Mouse (Mus musculus): ENCODE measurements around the gene Hoxd10. TPM values are rescaled to one million over a fixed set of nuclear protein-coding genes. Genes with fewer than 3 reads are reported as not detected.

Hoxd10 gene
- 51.1 and 68.0 TPM in 2 replicates for polyA plus RNA-seq (2016; fragmentation: Nextera tagmentation; extraction: Ambion mirVana)

DNA sequence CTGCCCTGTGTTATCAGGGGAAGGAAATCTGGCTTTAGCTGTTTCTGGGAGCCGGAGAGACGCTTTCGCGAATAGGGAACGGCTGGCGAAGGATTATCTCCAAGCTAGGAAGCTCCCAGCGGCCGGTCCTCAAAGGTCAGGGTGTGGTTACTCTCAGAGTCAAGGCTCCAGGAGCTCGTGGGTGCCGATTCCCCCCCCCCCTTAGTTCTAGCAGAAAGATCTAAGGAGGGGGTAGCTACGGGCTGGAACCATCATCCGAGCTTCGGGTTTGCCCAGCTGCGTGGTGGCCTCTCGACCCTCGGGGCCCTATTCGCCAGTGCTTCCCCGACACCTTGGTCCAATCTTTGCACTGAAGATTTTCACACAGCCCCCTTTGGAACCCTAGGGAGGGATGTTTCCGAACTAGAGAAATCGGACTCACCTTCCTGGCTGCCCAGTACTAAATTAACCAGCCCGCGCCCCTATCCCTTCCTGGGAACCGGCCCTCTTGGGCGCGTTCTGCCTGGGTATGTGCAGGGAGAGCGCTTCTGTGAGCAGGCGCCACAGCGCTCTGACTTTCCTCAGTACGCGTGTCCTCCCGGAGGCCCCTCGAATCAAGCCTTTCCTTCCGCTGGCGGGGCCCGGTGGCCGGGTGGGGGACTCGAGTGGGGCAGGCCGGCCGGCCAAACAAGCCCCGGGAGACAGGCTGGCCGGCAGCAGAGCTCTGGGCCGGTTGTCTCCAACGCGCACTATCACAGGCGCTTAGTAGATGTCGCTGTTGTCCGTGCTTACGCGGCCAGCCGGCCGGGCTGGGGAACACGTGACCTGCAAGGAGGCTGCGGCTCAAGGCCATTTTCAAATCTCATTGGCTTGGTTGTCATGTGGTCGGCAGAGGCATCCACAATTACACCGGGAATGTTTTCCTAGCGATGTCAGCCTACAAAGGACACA, at the start of gene Hoxd10:
TSS of gene Hoxd10 (plus strand) at position 903 of the 930 bp plus-strand sequence.
- Histone ChIP-seq H3K27me3 (ENCODE audit: low read depth, poor library complexity, severe bottlenecking) (peaks cover 66% of the 10 kb centered on the region), H3K27ac (peak within 1 kb of the TSS; percentile 99), H3K4me3 (peak within 1 kb of the TSS; percentile 80), H3K9me3 (replicated peaks) (no peaks in the 10 kb centered on the region), H3K4me1 (peaks cover 59% of the 10 kb centered on the region), H3K36me3 (peaks cover 34% of the 10 kb centered on the region)
- 1% methylated on average over 56 of the region's 56 CpGs for WGBS
- peak; percentile 90 for DNase-seq (ENCODE audit: low spot score)

DNA sequence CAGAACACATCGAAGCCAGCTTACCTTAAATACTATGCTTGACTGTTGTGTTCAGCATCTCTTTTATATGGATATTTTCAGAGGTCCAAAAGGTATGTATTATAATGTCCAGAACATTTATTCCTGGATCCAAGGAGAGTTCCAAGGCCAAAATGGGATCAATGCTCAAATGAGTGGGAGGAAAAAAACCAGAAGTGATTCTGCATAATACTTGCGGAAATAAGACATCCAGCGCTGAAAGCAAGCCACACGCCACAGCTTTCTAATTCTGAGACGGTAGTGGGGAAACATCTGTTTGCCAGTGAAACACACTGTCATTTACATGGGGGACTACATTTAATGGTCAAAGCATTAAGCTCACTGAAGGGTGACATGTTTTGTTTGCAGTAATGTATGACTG, 49.3 kb upstream of the Hoxd10 start:
- H3K27ac ChIP-seq: no peak overlapping the region

DNA sequence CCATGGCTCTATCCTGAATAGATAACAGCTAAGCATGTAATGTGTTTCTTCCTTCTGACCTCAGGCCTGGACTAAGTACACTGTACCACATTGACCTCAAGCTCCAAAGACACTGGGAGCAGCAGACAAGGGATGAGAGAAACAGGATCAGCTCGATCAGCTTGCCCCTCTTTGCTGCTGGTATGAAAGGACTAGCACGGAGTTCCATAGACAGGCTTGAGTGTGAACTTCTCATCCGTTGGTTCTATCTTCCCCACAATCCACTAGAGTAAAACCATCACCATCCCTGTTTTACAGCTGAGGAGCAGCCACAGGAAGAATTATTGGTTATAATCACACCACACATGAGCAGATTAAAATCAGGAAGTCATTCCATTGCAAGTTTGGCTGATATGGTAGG, 46.1 kb upstream of the Hoxd10 start:
- H3K4me1 ChIP-seq: peaks cover 36% of the 10 kb centered on the region
- DNase-seq (ENCODE audit: low spot score): no peak
- 89% methylated on average over 3 of the region's 3 CpGs for WGBS
- H3K27ac ChIP-seq: no peak overlapping the region
- no peaks in the 10 kb centered on the region for H3K9me3 ChIP-seq (replicated peaks)
- peaks cover 87% of the 10 kb centered on the region for H3K27me3 ChIP-seq (ENCODE audit: low read depth, poor library complexity, severe bottlenecking)
- H3K36me3 ChIP-seq: no peaks in the 10 kb centered on the region
- H3K4me3 ChIP-seq: no peak overlapping the region

More for the DNA sequence above, 49.3 kb upstream of the Hoxd10 start:
- DNase-seq (ENCODE audit: low spot score): no peak
- H3K4me1 ChIP-seq: peaks cover 6% of the 10 kb centered on the region
- peaks cover 68% of the 10 kb centered on the region for H3K27me3 ChIP-seq (ENCODE audit: low read depth, poor library complexity, severe bottlenecking)
- no peaks in the 10 kb centered on the region for H3K9me3 ChIP-seq (replicated peaks)
- no peaks in the 10 kb centered on the region for H3K36me3 ChIP-seq
- 81% methylated on average over 5 of the region's 5 CpGs for WGBS
- no peak overlapping the region for H3K4me3 ChIP-seq

DNA sequence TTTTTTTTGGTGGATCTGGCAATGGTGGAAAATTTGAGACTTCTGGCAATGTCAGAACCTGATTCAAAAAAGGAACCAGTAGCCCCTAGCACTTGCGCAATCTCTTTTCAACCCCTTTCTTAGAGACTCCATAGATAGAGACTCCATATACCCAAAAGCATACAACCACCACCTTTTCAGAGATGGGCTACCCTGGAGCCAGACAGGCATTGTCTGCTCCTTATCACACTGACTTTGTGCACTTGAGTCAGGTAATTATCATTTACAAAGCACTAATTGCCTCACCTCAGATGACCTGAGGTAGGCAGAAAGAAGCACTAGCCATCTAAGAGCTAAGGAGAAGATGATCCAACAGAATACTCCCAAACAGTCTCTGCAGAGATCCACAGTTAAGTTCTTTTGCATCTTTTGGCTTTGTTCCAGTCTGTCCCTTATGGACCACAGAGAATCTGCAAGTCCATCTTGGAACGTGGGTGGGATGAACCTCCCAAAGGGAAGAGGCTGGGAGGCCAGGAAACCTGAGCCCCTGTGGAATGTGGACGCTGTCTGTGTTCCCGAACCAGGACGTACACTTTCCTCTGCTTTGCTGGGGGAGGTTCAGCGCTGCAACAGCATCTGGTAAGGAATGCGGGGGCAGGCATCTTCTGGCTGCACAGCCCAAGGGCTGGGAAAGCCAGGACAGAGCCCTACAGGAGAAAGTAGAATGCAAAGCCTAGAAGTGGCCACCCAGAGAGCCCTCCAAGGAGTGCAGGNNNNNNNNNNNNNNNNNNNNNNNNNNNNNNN, 44.5 kb upstream of the Hoxd10 start:
- no peak for DNase-seq (ENCODE audit: low spot score)
- H3K27ac ChIP-seq: no peak overlapping the region
- WGBS: 16% methylated on average over 7 of the region's 7 CpGs
- H3K4me3 ChIP-seq: no peak overlapping the region
- H3K27me3 ChIP-seq (ENCODE audit: low read depth, poor library complexity, severe bottlenecking): peaks cover 98% of the 10 kb centered on the region
- no peaks in the 10 kb centered on the region for H3K36me3 ChIP-seq
- peaks cover 41% of the 10 kb centered on the region for H3K4me1 ChIP-seq
- H3K9me3 ChIP-seq (replicated peaks): no peaks in the 10 kb centered on the region

DNA sequence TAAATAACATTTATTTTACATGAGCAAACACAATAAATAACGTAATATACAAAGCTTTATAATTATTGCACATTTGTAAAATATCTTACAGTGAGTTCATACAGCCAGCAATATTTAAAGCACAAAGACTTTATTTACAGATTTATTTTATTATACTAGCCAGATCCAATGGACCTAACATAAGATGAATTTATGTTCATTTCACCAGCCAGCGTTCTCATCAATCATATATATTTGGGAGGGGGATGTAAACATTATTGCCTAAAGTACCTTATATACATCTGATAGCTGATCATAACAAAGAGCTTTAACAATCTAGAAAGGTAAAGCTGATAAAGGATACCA, 38.8 kb upstream of the Hoxd10 start:
- Histone ChIP-seq H3K27ac (no peak overlapping the region), H3K36me3 (no peaks in the 10 kb centered on the region), H3K9me3 (replicated peaks) (no peaks in the 10 kb centered on the region), H3K4me3 (no peak overlapping the region), H3K27me3 (ENCODE audit: low read depth, poor library complexity, severe bottlenecking) (peaks cover 98% of the 10 kb centered on the region), H3K4me1 (peaks cover 55% of the 10 kb centered on the region)
- no peak for DNase-seq (ENCODE audit: low spot score)
- 38% methylated on average over 2 of the region's 2 CpGs for WGBS

DNA sequence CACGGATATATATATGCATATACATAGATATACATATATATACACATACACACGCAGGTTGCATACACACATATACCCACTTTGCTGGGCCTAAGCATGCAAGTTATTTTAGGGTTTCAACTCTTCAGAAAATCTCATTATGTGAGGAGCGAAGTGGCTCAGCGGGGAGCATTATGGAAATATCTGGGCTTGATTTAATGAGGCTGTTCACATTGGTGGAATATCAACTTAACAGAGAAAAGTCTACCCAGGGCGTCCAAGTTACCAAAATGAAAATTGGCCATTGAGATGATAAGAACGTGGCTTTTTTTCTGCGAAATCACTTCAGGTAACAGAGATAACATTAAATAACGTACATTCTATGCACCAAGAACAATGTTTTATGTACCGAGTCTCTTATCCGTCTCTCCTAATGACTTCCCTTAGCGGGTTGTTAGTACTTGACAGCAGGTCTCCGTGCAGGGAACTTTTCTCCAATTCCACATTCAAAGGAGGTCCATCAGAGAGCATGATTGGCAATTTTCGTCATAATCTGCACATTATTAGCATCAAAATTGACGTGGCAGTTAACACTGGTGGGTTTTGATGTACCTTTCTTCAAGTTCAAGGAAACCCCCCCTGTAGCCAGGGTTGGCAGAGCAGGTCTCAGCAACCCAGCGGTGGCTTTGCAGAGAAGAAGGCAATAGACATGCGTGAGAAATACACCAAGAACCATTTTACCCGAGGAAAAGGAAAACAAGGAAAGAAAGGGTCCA, 37.8 kb upstream of the Hoxd10 start:
- H3K36me3 ChIP-seq: no peaks in the 10 kb centered on the region
- peaks cover 54% of the 10 kb centered on the region for H3K4me1 ChIP-seq
- H3K9me3 ChIP-seq (replicated peaks): no peaks in the 10 kb centered on the region
- H3K4me3 ChIP-seq: no peak overlapping the region
- WGBS: 14% methylated on average over 17 of the region's 17 CpGs
- peaks cover 98% of the 10 kb centered on the region for H3K27me3 ChIP-seq (ENCODE audit: low read depth, poor library complexity, severe bottlenecking)
- DNase-seq (ENCODE audit: low spot score): no peak
- no peak overlapping the region for H3K27ac ChIP-seq

DNA sequence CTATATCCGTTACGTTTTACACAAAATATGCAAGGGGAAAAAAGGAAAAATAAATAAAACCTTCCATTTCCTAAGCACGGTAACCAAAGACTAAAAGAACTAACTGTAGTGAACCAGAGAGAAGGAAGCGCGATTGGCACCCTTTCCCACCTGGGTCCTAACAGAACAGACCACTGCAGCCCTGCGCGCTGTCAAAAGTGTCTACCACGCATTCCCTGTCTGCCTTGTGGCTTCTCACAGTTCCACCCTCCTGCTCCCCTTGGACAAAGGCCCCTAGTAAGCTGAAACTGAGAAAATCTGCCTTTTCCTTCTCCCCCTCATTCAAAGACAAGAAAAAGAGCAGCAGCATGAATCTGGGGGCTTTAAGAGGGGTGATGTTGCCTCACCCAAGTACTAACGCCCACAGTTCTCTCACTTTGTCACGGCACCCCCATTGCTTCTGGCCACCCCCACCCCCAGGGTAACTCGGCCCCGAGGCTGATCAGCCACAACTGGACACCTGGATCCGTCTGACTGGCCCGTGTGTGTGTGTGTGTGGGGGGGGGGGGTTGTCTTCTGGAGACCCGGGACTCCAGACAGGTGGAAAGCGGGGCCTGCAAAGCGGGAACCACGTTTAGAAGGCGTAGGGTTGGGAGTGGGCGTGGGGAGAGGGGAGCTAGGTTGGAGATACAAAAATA, 36.8 kb upstream of the Hoxd10 start:
- Histone ChIP-seq H3K27me3 (ENCODE audit: low read depth, poor library complexity, severe bottlenecking) (peaks cover 98% of the 10 kb centered on the region), H3K36me3 (no peaks in the 10 kb centered on the region), H3K4me3 (peak overlapping the region; percentile 51), H3K27ac (peak overlapping the region; percentile 72), H3K9me3 (replicated peaks) (no peaks in the 10 kb centered on the region), H3K4me1 (peaks cover 48% of the 10 kb centered on the region)
- 5% methylated on average over 20 of the region's 20 CpGs for WGBS
- DNase-seq (ENCODE audit: low spot score): peak; percentile 51

DNA sequence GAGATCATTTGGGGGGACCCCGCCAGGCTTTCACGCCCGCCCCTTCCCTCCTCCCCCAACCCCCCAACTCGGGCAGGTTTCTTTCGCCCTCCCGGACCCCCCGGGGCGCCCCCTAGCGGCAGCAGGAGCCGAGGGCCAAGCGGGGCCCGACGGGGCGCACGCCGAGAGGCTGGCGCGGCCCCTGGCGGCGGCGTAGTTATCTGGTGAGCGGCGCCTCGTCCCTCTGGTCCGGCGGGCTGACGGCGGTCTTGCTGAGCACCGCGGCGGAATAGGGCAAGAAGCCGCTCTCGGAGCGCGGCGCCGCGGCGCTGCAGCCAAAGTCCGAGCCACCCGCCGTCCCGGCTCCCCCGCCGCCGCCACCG, 36.3 kb upstream of the Hoxd10 start:
- peak; percentile 72 for DNase-seq (ENCODE audit: low spot score)
- Histone ChIP-seq H3K27ac (peak overlapping the region; percentile 72), H3K9me3 (replicated peaks) (no peaks in the 10 kb centered on the region), H3K4me1 (peaks cover 43% of the 10 kb centered on the region), H3K27me3 (ENCODE audit: low read depth, poor library complexity, severe bottlenecking) (peaks cover 98% of the 10 kb centered on the region), H3K4me3 (peak overlapping the region; percentile 51), H3K36me3 (no peaks in the 10 kb centered on the region)
- WGBS: 1% methylated on average over 47 of the region's 47 CpGs

DNA sequence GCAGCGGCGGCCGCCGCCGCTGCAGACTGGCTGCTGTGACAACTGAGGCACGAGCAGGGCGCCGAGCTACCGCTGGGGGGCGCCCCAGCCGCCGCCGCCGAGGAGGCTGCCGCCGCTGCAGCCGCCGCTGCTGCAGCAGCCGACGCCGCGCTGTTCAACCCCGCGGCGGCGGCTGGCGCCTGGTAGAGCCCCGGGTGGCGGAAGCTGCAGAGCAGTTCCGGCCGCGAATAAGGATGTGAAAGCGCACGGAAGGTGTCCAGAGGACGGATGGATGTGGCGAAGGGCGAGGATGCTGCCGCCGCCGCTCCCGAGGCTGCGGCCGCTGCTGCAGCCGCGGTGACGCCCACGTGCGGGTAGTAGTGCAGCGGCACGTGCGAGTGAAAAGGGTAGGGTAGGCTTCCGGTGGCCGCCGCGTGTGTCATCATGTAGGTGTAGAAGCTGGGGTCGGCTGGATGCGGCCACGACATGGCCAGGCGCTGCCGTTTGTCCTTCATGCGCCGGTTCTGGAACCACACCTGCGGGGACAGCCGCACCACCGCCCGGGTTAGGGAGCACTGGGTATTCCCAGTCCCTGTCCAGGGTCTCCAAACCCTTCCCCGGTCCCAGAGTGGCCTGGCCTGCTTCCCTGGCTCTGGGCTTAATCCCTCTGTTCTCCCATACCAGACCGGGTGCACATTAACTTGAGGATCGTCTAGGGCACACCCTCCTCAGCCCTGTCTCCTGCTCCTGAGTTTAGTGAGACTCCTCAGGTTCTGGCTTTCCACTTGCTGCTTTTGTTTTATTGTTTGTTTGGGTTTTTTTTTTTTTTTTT, 35.7 kb upstream of the Hoxd10 start:
- peak overlapping the region; percentile 72 for H3K27ac ChIP-seq
- H3K4me1 ChIP-seq: peaks cover 41% of the 10 kb centered on the region
- H3K9me3 ChIP-seq (replicated peaks): no peaks in the 10 kb centered on the region
- DNase-seq (ENCODE audit: low spot score): peak; percentile 76
- peaks cover 99% of the 10 kb centered on the region for H3K27me3 ChIP-seq (ENCODE audit: low read depth, poor library complexity, severe bottlenecking)
- no peaks in the 10 kb centered on the region for H3K36me3 ChIP-seq
- under 1% methylated on average over 69 of the region's 69 CpGs for WGBS
- H3K4me3 ChIP-seq: peak overlapping the region; percentile 51

DNA sequence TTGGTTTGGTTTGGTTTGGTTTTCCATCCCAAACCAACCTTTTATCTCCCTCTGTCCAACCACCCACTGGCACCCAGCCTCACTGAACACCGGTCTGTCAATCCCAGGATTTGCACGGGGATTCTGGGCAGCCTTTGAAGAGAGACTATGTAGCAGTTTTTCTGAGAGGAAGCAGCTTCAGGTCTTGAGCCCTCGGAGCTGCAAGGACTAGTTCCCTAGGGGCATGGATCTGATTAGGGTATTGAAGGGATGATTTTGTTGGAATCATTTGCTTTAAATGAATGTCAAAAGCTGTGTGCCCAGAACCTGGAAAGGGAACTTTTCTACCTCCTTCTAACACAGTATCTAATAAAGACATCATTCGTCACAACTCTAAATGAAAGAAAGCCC, 35.1 kb upstream of the Hoxd10 start:
- Histone ChIP-seq H3K36me3 (no peaks in the 10 kb centered on the region), H3K4me3 (peak overlapping the region; percentile 51; the same call in 1 of the 2 replicates), H3K4me1 (peaks cover 44% of the 10 kb centered on the region), H3K27me3 (ENCODE audit: low read depth, poor library complexity, severe bottlenecking) (peaks cover 99% of the 10 kb centered on the region), H3K9me3 (replicated peaks) (no peaks in the 10 kb centered on the region), H3K27ac (peak overlapping the region; percentile 25; the same call in 1 of the 2 replicates)
- DNase-seq (ENCODE audit: low spot score): peak; percentile 53
- WGBS: 5% methylated on average over 4 of the region's 4 CpGs

DNA sequence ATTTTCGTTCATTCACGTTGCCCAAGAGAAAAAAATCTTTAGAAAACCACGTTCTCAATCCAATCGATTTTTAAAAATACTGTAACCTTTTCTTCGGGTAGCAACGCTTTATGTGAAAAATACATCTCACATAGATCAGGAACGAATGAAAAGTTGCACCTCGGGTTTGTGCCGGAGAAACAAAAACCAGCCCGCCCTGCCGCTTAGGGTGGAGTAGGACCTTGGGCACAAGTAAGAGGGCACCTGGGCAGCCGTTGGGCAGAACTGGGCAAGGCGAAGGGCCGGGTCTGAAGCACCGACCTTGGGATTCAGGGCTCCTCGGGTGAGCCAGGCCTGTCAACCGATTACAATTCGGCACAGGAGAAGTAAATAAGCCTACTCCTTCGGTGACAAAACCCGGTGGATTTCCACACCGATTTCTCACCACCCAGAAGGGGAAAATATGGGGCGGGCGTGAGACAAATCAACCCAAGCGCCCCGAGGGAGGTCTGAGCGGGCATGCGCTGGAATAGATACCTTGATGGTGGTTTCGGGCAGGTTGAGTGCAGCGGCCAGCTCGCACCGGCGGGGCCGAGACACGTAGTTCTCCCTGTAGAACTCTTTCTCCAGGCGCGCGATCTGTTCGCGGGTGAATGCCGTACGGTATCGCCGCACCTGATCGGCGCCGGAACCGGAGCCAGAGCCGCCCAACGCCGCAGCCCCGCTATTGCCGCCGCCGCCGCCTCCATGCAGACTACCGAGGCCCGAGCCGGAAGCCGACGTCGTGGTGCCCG, 34.3 kb upstream of the Hoxd10 start:
- no peaks in the 10 kb centered on the region for H3K36me3 ChIP-seq
- DNase-seq (ENCODE audit: low spot score): peak; percentile 77

More for the DNA sequence above, 34.3 kb upstream of the Hoxd10 start:
- peaks cover 48% of the 10 kb centered on the region for H3K4me1 ChIP-seq
- WGBS: 3% methylated on average over 62 of the region's 62 CpGs
- peak overlapping the region; percentile 73; the same call in 1 of the 2 replicates for H3K27ac ChIP-seq
- peak overlapping the region; percentile 48 for H3K4me3 ChIP-seq
- H3K27me3 ChIP-seq (ENCODE audit: low read depth, poor library complexity, severe bottlenecking): peaks cover 99% of the 10 kb centered on the region
- no peaks in the 10 kb centered on the region for H3K9me3 ChIP-seq (replicated peaks)

All from limb, embryonic 10.5 days (tissue).